Mouse (Mus musculus) ES-Bruce4 (cell line): ENCODE results near the gene Mptx2.

ENCODE experiments used
- CTCF ChIP-seq: IDR thresholded peaks from one replicate; pipeline ENCODE4 v1.8.1; 2011; ENCODE audit warnings: low read depth, low read length
- EP300 ChIP-seq: IDR thresholded peaks from 2 replicates; pipeline ENCODE4 v1.6.1; 2011; ENCODE audit warnings: low read depth, low read length; ENCODE audit not compliant: insufficient read depth
- POLR2A ChIP-seq: IDR thresholded peaks from one replicate; pipeline ENCODE4 v1.8.1; 2011; ENCODE audit warnings: low read length; ENCODE audit not compliant: insufficient read depth

- TF ChIP-seq POLR2A = no peak
- TF ChIP-seq CTCF = no peak
- TF ChIP-seq EP300 = no peak
Observed at GRCm38 (mm10) chr1:173277677-173278076, at the start of gene Mptx2.
